ENCODE assay signal across 12 mouse cellular contexts in genomic region chr3:93111668-93112067, GRCm38 (mm10). TPM values are rescaled to one million over a fixed set of nuclear protein-coding genes. Genes with fewer than 3 reads are reported as not detected.
DNase-seq lines count a peak whose midpoint lies in the region; ATAC-seq and TF ChIP-seq lines count a peak whose summit lies in the region.
"Had no signal": no experiment of that assay in that cellular context is flagged by ENCODE, and none has a peak within 500 bp of the region (broad histone marks: within the 10 kb centered on the region; RNA-seq: fewer than 3 reads in every experiment).

No protein-coding gene starts in this region.

- H3K27ac ChIP-seq in kidney, adult 2 months (ENCODE audit: insufficient read depth, low read depth, low read length) = no peak overlapping the region
- H3K27ac ChIP-seq in kidney, embryonic 16.5 days (ENCODE audit: low read length) = no peak overlapping the region
- H3K27ac ChIP-seq in testis, adult 2 months (ENCODE audit: control insufficient read depth, insufficient read depth, low read depth, low read length) = no peak overlapping the region
- H3K27ac ChIP-seq: embryonic facial prominence, embryonic 13.5 days; liver, embryonic 15.5 days had no signal

- H3K36me3 ChIP-seq in kidney, adult 2 months (ENCODE audit: control insufficient read depth, insufficient read depth, low read length) = no peaks in the 10 kb centered on the region
- H3K36me3 ChIP-seq in kidney, embryonic 16.5 days (ENCODE audit: insufficient read depth, low read length) = no peaks in the 10 kb centered on the region
- no peaks in the 10 kb centered on the region for H3K36me3 ChIP-seq in testis, adult 2 months (ENCODE audit: control insufficient read depth, insufficient read depth, low read length)
- H3K36me3 ChIP-seq: embryonic facial prominence, embryonic 13.5 days; liver, embryonic 15.5 days had no signal

- DNase-seq in kidney, adult 2 months = no peak
- DNase-seq in testis, postnatal 14 days (ENCODE audit: low spot score) = no peak
- DNase-seq in brain, adult 2 months (ENCODE audit: low read depth, low spot score) = peak; percentile 26
- no peak for DNase-seq in spleen, postnatal 36 days (ENCODE audit: low spot score in 2 of 2)
- DNase-seq: right cerebral cortex, postnatal 14 days; thymus, adult 2 months had no signal

- no peak overlapping the region for H3K9ac ChIP-seq in kidney, embryonic 16.5 days (replicated peaks; ENCODE audit: low read length)
- H3K9ac ChIP-seq: embryonic facial prominence, embryonic 13.5 days; liver, embryonic 15.5 days had no signal

- WGBS in kidney, adult 2 months = 47% methylated on average over 5 of the region's 5 CpGs
- WGBS in kidney, embryonic 16.5 days = 43% methylated on average over 5 of the region's 5 CpGs

- no peak overlapping the region for H3K4me2 ChIP-seq in kidney, embryonic 16.5 days (replicated peaks; ENCODE audit: low read depth, low read length)
- H3K4me2 ChIP-seq: embryonic facial prominence, embryonic 13.5 days; liver, embryonic 15.5 days had no signal

- H3K4me3 ChIP-seq in kidney, adult 2 months (ENCODE audit: insufficient read depth, low read depth, low read length) = no peak overlapping the region
- H3K4me3 ChIP-seq in kidney, embryonic 16.5 days (ENCODE audit: low read length) = no peak overlapping the region
- no peak overlapping the region for H3K4me3 ChIP-seq in testis, adult 2 months (ENCODE audit: control insufficient read depth, low read depth, low read length)
- H3K4me3 ChIP-seq: embryonic facial prominence, embryonic 13.5 days; liver, embryonic 15.5 days had no signal

- TF ChIP-seq POLR2A in kidney, adult 2 months (IDR thresholded peaks at IDR 0.05; ENCODE audit: low read depth, low read length) = no peak
- TF ChIP-seq POLR2A in testis, adult 2 months (IDR thresholded peaks at IDR 0.05; ENCODE audit: control insufficient read depth, low read depth, low read length) = no peak

- no peaks in the 10 kb centered on the region for H3K27me3 ChIP-seq in kidney, adult 2 months (replicated peaks; ENCODE audit: control insufficient read depth, insufficient read depth, low read length)
- H3K27me3 ChIP-seq in kidney, embryonic 16.5 days (ENCODE audit: insufficient read depth, low read length) = no peaks in the 10 kb centered on the region
- no peaks in the 10 kb centered on the region for H3K27me3 ChIP-seq in testis, adult 2 months (ENCODE audit: control insufficient read depth, insufficient read depth, low read length)
- H3K27me3 ChIP-seq: embryonic facial prominence, embryonic 13.5 days; liver, embryonic 15.5 days had no signal

- no peaks in the 10 kb centered on the region for H3K9me3 ChIP-seq in kidney, embryonic 16.5 days (ENCODE audit: low read length)
- H3K9me3 ChIP-seq: embryonic facial prominence, embryonic 13.5 days; liver, embryonic 15.5 days had no signal

- no peak for ATAC-seq in kidney, embryonic 16.5 days (ENCODE audit: low FRiP score, low TSS enrichment)
- ATAC-seq in activated CD4-positive, CD25-positive, alpha-beta regulatory T cell, adult 4 months = no peak

- peak; percentile 52; the same call in 1 of the 2 replicates for TF ChIP-seq CTCF in kidney, adult 2 months (conservative IDR thresholded peaks at IDR 0.05; ENCODE audit: insufficient read depth, insufficient read length, low read depth, low read length)
- peak; percentile 40; the same call in 1 of the 2 replicates for TF ChIP-seq CTCF in testis, adult 2 months (IDR thresholded peaks at IDR 0.05; ENCODE audit: control insufficient read depth, insufficient read depth, insufficient replicate concordance, low read depth, low read length)

- no peaks in the 10 kb centered on the region for H3K4me1 ChIP-seq in kidney, adult 2 months (ENCODE audit: control insufficient read depth, insufficient read depth, low read length)
- no peaks in the 10 kb centered on the region for H3K4me1 ChIP-seq in kidney, embryonic 16.5 days (ENCODE audit: insufficient read depth, low read length)
- H3K4me1 ChIP-seq in testis, adult 2 months (ENCODE audit: control insufficient read depth, insufficient read depth, low read length) = no peaks in the 10 kb centered on the region
- H3K4me1 ChIP-seq: embryonic facial prominence, embryonic 13.5 days; liver, embryonic 15.5 days had no signal

RNA-seq across cellular contexts. Expression of gene Crnn, which starts 32.9 kb away (rescaled TPM):
- polyA plus RNA-seq in kidney, adult 2 months (2012; rRNA removed) = not detected in 2 replicates
- not detected in 2 replicates for polyA plus RNA-seq in kidney, embryonic 16.5 days (2015; fragmentation: Nextera tagmentation; extraction: Ambion mirVana)
- polyA plus RNA-seq in testis, adult 2 months (2012; rRNA removed) = not detected in 2 replicates
- polyA plus RNA-seq in activated CD4-positive, CD25-positive, alpha-beta regulatory T cell, adult 4 months (2017; shearing (Covaris generic)) = not detected
- polyA plus RNA-seq: liver, embryonic 15.5 days had no signal

RNA-seq across cellular contexts. Expression of gene Gm4858, which starts 43.0 kb away (rescaled TPM):
- not detected in 2 replicates for polyA plus RNA-seq in kidney, adult 2 months (2012; rRNA removed)
- not detected in 2 replicates for polyA plus RNA-seq in kidney, embryonic 16.5 days (2015; fragmentation: Nextera tagmentation; extraction: Ambion mirVana)
- polyA plus RNA-seq in testis, adult 2 months (2012; rRNA removed) = not detected in 2 replicates
- not detected for polyA plus RNA-seq in activated CD4-positive, CD25-positive, alpha-beta regulatory T cell, adult 4 months (2017; shearing (Covaris generic))
- polyA plus RNA-seq: embryonic facial prominence, embryonic 13.5 days; heart, embryonic 16.5 days; liver, embryonic 15.5 days had no signal
